In genomic region chr5:66718413-66718812, GRCm38 (mm10) we compare ENCODE assay signal across 20 mouse cellular contexts. TPM values are rescaled to one million over a fixed set of nuclear protein-coding genes. Genes with fewer than 3 reads are reported as not detected.
"Had no signal": no experiment of that assay in that cellular context is flagged by ENCODE, and none has a peak within 500 bp of the region (broad histone marks: within the 10 kb centered on the region; RNA-seq: fewer than 3 reads in every experiment).

No protein-coding gene starts in this region.

- DNase-seq: liver, postnatal 0 days; lung, adult 2 months; lung, postnatal 14 days; lung, postnatal 36 days; retina, postnatal 1 day; right cerebral cortex, adult 18-20 months; right cerebral cortex, postnatal 25 days; right cerebral cortex, postnatal 4 days; spleen, adult 18-20 months; thymus, adult 18-20 months; thymus, postnatal 14 days; thymus, postnatal 36 days had no signal

- H3K4me2 ChIP-seq: liver, embryonic 15.5 days; lung, embryonic 15.5 days; midbrain, embryonic 13.5 days; midbrain, embryonic 15.5 days; neural tube, embryonic 12.5 days had no signal

- H3K27ac ChIP-seq: liver, embryonic 15.5 days; lung, embryonic 15.5 days; macrophage; midbrain, embryonic 13.5 days; midbrain, embryonic 15.5 days; neural tube, embryonic 12.5 days had no signal

- H3K36me3 ChIP-seq: liver, embryonic 15.5 days; lung, embryonic 15.5 days; midbrain, embryonic 13.5 days; midbrain, embryonic 15.5 days; neural tube, embryonic 12.5 days had no signal

- ATAC-seq: liver, postnatal 0 days; lung, postnatal 0 days; midbrain, embryonic 13.5 days; midbrain, embryonic 15.5 days had no signal

- H3K9ac ChIP-seq: liver, embryonic 15.5 days; liver, postnatal 0 days; lung, embryonic 15.5 days; midbrain, embryonic 13.5 days; midbrain, embryonic 15.5 days; neural tube, embryonic 12.5 days had no signal

- H3K4me1 ChIP-seq: liver, embryonic 15.5 days; megakaryocyte, embryonic 14.5 days; neural tube, embryonic 12.5 days had no signal

- H3K27me3 ChIP-seq: lung, embryonic 15.5 days; megakaryocyte, embryonic 14.5 days; midbrain, embryonic 13.5 days; neural tube, embryonic 12.5 days had no signal

- H3K4me3 ChIP-seq: liver, embryonic 15.5 days; lung, embryonic 15.5 days; megakaryocyte, embryonic 14.5 days; midbrain, embryonic 13.5 days; midbrain, embryonic 15.5 days; neural tube, embryonic 12.5 days had no signal

- H3K9me3 ChIP-seq: liver, embryonic 15.5 days; lung, embryonic 15.5 days; midbrain, embryonic 13.5 days; midbrain, embryonic 15.5 days; neural tube, embryonic 12.5 days had no signal

RNA-seq across cellular contexts. Expression of gene Limch1, which starts 27.2 kb away (rescaled TPM):
- polyA plus RNA-seq: macrophage had no signal

RNA-seq across cellular contexts. Expression of gene Uchl1, which starts 42.5 kb away (rescaled TPM):
- polyA plus RNA-seq: macrophage had no signal
